Mouse (Mus musculus) naive thymus-derived CD4-positive, alpha-beta T cell, adult 2 months (primary cell): ENCODE data around the gene Paqr6.
A peak's percentile ranks its signal among the peaks of the same experiment; 100 is the strongest.

Experiments used
- DNase-seq: peaks from one replicate; pipeline ENCODE4 v3.0.0-alpha.2; 2011; ENCODE audit warnings: low read depth

The Paqr6 gene

DNA sequence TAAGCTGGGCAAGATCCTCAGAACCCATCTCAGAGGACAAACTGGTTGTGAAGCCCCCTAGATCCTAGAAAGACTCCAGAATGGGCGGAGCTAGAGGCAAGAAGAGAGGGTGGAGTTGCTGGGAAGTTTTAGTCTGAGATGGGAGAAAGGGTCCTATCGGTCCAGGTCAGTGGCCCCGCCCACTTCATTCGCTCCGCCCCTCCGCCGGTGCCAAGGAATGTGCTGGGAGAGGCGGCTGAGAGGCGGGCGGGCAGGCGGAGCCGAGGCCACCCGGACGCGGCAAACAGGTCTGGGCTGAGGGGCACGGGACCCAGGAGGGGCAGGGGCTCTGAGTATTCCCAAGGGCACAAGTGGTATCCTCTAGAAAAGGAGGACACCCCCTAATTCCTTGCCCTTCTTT, at the start of gene Paqr6:
Paqr6 (plus strand) TSS at position 248 of the 400 bp plus-strand sequence.
- no peak for DNase-seq

DNA sequence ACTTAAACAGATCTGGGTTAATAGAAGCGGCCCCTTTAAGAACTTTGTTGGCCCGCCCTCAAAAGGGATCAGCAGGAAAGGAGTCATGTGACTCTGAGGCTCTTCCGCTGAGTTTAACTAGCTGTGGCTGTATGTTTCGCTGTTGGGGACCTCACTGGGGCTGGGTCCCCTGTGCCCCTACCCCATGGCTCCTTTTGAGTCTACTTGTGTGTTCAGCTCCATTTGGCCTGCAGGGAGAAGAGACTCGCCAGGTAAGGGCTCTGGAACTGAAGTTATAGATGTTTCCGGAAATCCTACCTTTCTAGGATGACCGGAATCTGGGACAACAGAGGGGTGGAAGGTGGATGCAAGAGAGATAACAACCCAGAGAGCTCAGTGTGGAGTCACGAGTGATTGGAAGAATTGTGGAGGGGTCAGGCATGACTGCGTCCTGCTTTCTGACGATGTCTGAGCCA, 39.4 kb upstream of the Paqr6 start, which contains the start of gene Glmp:
Glmp (plus strand) TSS at position 73 of the 455 bp plus-strand sequence.
- peak; percentile 66 for DNase-seq

DNA sequence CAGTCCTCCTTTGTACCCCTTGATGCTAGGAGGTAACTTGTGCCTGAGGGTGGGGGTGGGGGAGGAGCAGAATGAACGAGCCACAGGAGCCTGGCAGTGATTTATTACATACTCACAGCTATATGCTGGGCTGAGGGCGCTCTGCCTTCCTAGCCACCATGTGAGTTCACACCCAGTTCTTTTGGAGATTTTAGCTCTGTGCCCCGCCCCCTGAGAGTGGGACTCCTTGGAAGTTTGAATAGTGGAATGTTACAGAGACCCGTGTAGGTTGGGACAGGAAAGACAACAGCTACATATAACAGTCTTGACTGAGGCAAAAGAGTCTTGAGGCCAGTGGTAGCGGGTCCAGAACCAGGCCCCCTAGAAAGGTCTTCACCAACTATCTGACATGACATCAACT, 35.4 kb upstream of the Paqr6 start:
- DNase-seq, result no peak

- DNase-seq, result peak; percentile 80
Measured at GRCm38 (mm10) chr3:88331282-88331681, 33.1 kb upstream of the Paqr6 start.

DNA sequence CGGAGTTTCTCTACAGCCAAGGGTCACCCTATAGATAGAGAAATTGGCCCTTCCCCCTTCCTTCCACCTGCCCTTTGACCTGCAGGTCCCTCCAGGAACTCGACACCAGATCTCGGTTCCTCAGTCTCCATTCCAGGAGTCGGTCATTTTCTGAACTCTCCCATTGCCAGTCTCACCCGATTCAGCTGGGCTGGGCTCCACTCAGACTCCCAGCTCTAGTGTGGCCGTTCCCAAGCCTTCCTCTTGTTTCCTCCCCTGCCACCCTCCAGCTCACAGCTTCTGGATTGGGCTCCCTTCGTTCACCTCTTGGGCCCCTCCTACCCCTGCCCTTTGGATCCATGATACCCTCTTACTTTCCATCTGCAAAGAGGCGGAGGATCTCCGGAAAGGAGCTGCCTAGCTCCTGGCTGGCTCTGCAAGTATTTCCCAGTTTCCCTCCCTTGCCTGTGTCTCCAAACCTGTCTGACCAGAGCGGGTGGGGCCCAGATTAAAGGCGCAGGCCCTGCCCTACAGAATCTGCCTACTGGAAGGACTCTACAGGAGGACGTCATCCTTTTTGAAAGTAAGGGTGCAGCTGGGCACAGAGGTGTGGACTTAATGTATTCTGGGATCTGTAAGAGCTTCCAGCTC, 30.2 kb upstream of the Paqr6 start:
- no peak for DNase-seq

GRCm38 (mm10) chr3:88334902-88335435, 29.4 kb upstream of the Paqr6 start:
- DNase-seq, result no peak

DNA sequence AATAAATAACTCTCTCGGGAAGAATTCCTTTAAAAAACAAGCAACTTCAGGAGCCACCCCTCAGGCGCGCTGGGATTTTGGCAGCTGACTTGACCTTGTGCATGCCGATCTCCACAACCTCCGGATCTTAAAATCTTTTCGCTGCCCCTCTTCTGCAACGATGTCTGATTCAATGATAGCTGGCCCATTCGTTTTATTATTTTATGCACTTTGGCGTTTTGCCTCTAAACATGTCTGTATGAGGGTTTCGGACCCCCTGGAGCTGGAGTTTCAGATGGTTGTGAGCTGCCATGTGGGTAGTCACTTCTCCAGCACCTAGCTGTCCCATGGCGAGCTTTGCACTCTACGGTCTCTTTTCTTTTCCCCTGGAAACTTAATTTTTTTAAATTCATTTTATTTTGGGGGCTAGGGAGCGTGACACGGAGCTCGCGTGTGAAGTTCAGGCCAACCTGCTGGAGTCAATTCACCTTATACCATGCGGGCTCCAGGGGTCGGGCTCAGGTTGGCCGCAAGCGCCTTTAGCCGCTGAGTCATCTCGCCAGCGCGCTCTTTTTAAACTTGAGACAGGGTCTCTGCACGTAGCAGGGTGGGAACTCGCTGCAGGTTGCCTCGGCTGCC, 28.8 kb upstream of the Paqr6 start:
- DNase-seq, result no peak

GRCm38 (mm10) chr3:88336058-88337013, 28.0 kb upstream of the Paqr6 start, which contains the start of the genes Tmem79 and Smg5:
Gene Tmem79 (minus strand): TSS chr3:88336148.
Gene Smg5 (plus strand): TSS chr3:88336260.
- DNase-seq, result peak; percentile 98

DNA sequence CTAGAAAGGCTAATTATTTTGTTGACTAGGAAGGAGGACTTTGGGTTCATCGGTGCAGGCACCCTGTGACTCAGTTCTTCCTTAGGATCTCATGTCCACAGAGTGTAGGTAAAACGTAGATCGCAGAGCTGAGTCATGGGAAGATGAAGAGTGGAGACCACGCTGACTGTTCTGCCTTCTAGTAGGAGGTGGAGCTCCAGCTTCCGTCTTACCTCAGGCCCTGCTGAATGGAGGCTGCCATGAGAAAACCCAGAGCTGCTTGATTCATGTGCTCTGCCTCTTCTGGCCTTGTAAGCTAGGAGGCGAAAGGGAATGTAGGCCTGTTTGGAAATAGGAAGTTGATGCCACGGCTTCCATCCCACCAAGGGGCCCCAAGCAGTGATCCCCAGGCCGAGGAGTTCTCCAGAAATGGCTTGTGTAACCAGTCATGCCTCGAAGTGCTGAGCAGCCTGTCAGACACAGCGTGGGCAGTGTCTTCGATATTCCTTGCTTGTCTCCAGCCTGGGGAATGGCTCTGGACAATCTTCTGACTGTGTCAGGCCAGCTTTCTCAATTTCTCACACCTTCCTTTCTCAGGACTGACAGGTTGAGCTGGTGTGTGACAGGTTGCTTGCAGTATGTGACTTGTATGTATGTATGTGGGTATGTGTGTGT, 26.9 kb upstream of the Paqr6 start:
- peak; percentile 64 for DNase-seq

GRCm38 (mm10) chr3:88338316-88338715, 26.1 kb upstream of the Paqr6 start:
- DNase-seq, result no peak

- no peak for DNase-seq
Measured at GRCm38 (mm10) chr3:88339006-88339405, 25.4 kb upstream of the Paqr6 start.

- no peak for DNase-seq
Measured at GRCm38 (mm10) chr3:88350732-88351131, 13.7 kb upstream of the Paqr6 start.

- no peak for DNase-seq
Measured at GRCm38 (mm10) chr3:88352907-88353306, 11.5 kb upstream of the Paqr6 start.

GRCm38 (mm10) chr3:88354396-88355165, 9.8 kb upstream of the Paqr6 start:
- no peak for DNase-seq

- DNase-seq, result no peak
Measured at GRCm38 (mm10) chr3:88359584-88359983, 4.8 kb upstream of the Paqr6 start.

- no peak for DNase-seq
Measured at GRCm38 (mm10) chr3:88359989-88360388, 4.4 kb upstream of the Paqr6 start.

DNA sequence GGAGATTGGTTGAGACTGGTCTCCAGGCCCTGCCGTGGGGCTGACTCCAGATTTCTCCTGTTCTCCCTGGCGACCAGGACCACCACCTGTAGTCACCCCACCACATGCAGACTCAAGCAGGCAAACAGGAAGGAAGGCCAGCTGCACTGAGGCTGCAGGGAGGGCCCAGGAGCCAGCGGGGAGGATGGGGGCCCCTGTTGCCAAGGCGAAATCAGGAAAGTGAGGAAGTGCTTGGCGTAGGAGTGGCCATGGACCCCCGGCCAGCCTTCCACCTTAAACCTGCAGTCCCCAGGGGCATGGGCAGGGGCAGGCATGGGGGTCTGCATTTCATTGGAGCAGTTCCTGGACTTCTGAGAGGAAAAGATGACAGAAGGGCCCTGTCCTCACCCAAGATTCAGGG, 3.3 kb upstream of the Paqr6 start:
- no peak for DNase-seq

DNA sequence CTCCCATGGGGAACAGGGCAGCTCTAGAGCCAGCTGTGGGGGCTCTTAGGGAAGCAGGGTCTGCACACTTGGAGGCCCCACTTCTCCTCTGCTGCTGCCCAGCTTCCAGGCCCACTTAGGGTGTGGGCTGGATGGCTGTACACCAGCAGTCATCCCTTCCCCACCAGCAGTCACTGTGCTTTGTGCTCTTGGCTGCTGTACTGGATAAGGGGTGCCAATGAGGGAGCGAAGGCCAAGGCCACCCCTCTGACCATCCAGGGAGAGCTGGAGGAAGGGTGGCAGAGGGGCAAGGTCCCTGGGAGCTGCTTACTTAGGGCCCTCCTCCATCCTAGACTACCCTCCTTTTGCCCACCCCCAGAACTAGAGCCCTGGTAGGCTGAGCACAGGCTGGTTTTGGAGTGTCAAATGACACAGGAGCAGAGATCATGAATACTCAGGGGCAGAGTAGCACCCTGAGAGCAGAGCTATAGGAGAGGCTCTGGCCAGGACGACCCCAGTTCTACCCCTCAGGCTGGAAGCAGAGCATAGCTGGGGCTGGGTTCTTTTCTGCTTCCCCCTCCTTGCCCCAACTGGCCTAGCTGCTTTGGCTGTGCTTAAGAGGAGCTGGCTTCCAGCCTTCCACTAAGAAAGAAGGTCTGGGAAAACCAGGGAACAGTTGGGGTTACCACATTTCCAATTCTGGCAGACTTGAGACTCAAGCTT, 2.6 kb upstream of the Paqr6 start:
- DNase-seq, result no peak

DNA sequence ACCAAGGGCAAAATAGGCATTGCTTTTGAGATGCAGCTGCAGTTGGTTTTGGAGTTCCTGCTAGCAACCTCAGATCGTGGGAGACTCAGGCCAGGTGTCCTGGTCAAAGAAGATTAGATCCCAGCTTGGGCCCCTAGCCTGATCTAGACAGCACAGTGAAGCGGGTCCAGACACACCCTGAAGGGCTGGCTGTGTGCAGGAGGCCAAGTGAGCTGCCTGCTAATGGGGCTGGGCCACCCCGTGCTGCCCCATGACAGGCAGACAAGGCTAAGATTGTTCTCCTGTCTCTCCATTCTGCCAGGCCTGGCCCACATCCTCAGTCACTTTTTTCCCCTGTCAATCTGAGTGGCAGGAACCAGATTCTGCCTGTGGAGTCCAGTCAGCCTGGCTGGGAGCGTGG, 684 bp upstream of the Paqr6 start:
- no peak for DNase-seq

GRCm38 (mm10) chr3:88365705-88366361, 1.4 kb downstream of the Paqr6 start:
- no peak for DNase-seq
